Mouse (Mus musculus) T-cell, adult 2 months (primary cell): ENCODE results near the gene Gm20449.
"Not testable (repeated sequence)": the region's sequence is repeated elsewhere in the genome, so short reads cannot be mapped to it uniquely, and the experiment has no call there.

Source experiments
- DNase-seq: peaks from one replicate; pipeline ENCODE4 v3.0.0; 2022; ENCODE audit warnings: low spot score

Gm20449 gene

DNA sequence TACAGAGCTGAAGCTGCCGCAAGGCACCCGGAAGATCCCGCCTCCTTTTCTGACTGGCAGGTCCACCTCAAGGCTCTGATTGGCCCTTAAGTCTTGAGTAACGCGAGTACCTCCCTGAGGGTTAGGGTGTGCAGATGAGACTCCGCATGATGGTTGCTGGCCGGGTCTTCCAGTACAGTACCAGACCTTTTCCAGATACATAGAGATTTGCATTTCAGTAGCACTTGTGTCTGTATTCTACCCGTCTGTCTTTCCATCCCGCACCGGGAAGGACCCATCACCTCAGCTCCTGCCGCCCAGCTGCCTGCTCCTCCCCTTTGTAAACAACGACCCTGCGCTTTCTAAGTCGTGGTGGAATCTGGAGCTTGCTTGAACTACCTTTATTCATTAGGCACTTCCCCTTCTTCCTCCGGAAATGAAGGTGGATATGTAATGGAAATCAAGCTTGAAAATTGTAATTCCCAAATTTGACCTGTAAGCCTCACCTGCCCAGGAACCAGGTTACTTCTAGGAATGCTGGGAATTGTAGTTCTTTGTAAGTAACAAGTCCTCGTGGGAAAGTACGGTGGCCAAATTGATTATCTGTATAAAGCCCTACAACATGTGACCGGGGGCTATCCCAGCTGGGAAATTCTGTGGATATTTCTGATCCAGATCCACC, at the start of gene Gm20449, which contains the start of gene AW146154:
TSS of gene Gm20449 (minus strand) at position 29 of the 661 bp plus-strand sequence.
TSS of gene AW146154 (minus strand) at position 502 of the 661 bp plus-strand sequence.
- DNase-seq = peak; percentile 95

DNA sequence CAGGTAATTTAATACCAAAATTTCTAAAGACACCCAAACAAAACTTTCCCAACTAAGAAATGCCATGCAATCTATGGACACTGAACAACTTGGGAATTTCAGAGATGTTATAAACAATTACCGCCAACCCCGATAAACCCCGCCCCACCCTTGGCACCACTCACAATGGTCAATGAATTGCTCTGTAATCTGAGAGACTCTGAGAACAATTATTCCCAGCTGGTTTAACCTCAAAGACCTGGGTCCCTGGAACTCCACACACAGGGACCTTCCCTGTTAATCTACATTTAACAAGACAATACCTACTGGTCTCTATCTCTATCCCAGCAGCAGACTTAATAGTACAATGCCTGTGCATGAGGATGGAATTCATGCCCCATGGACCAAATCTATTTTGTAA, 13.5 kb upstream of the Gm20449 start:
- DNase-seq = no peak

DNA sequence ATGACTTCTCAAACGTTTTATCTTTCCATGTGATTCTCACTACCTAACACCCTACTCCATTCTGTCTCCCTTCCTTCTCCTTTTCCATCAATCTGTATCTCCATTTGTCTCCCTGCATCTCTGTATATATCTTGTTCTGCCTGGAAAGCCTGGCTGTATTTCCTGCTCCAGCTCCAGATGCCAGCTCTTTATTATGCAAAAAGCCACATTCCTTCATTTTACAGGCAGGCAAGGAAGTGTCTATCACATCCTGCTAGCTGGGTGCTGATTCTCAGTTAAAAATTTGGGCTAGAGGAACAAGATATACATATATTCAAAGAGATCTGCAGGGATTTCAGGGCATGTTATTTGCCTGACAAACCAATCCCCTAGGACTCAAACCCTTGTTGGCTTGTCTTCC, 13.0 kb upstream of the Gm20449 start:
- DNase-seq = no peak

GRCm38 (mm10) chr7:41502402-41502801, 3.2 kb upstream of the Gm20449 start:
- DNase-seq = no peak

DNA sequence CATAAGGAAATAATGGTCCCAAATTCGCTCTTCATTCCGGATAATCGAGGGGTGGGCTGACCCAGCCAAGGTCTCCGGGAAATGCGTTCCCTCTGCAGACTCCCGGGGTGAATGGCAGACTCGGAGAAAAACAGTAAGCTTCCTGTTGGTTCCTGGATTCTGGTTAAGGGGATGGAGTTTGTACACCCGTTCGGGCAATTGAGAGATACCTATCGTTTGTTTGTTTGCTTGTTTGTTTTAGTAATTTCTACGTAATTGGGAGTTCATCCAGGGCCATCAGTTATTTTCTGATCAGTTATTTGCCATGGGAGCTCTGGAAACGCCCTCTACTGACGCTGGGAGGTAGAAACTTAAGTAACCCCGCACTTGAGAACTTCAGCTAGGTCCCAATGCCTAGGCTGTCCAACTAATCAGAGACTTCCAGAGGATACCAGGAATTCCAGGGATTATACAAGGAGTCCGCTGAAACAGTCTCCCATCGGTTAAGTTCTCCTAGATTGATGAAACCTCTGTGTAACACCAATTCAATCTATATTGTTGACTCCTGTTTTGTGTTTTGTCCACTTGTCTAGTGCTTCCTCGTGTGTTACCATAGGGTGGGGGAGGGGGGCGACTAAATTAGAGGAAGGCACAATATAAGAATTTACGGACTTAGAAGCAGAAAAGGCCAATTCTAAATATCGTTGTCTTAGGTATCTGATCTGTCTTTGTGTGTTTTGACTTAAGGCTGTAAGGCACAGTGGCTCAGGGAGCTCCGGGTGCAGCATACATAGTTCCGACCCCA, 1.1 kb upstream of the Gm20449 start:
- peak; percentile 61 for DNase-seq

GRCm38 (mm10) chr7:41499018-41499388, 214 bp downstream of the Gm20449 start:
- DNase-seq = not testable (repeated sequence)

DNA sequence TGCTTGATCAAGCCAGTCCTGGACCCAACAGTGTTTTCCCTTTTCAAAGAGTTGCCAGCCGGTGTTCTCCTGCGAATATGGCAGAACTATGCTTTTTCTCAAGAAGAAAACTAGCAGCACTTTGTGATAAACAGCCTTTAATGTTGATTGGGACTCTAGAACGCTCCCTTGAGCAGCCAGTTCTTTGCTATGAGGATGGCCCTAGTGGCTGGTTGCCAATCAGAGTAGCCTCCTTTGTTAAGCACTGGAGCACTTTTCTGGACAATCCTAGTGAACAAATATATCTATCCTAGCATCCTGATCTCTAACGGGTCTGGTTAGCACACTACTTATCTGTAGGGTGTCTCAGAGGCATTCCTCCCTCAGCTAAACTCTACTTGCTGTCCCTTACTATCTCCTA, 753 bp downstream of the Gm20449 start:
- not testable (repeated sequence) for DNase-seq

- DNase-seq = no peak
Measured at GRCm38 (mm10) chr7:41497871-41498270, 1.3 kb downstream of the Gm20449 start.

- no peak for DNase-seq
Measured at GRCm38 (mm10) chr7:41451864-41452263, 47.4 kb downstream of the Gm20449 start.

- DNase-seq = not testable (repeated sequence)
Measured at GRCm38 (mm10) chr7:41448596-41448995, 50.6 kb downstream of the Gm20449 start, which contains the start of gene Vmn2r57. Gene Vmn2r57 (minus strand): TSS chr7:41448696.

GRCm38 (mm10) chr7:41394130-41394529, 105.1 kb downstream of the Gm20449 start:
- DNase-seq = no peak

DNA sequence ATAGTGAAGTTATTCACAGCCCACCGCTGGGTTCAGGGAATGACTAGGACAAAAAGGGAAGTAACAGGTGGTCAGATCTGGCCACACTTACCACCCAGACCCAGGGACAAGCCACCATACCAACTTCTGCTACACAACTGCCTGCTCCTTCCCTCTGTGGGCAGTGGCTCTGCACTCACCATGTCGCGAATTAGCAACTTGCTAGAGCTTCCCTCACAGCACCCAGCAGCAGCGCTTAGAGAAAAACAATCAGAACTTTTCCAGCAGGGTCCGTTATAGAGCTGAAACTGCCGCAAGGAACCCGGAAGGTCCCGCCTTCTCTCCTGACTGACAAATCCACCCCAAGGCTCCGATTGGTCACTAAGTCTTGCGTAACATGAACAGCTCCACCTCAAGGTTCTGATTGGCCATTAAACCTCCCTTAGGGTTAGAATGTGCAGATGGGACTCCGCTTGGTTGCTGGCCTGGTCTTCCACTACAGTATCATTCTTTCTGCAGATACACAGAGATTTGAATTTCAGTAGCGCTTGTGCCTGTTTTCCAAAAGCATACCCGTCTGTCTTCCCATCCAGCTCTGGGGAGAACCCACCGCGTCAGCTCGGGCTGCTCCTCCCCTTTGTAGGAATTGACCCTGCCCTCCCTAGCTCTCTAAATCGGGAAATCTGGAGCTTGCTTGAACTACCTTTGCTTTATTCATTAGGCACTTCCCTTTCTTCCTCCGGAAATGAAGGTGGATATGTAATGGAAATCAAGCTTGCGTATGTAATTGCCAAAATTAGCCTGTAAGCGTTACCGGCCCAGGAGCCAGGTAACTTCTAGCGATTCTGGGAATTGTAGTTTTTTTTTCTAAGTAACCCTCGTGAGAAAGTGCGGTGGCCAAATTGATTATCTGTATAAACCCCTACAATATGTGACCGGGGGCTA, 105.9 kb downstream of the Gm20449 start, which contains the start of gene AI987944:
TSS of gene AI987944 (minus strand) at position 332 of the 924 bp plus-strand sequence.
- DNase-seq = peak; percentile 84
